Mouse (Mus musculus) embryo, embryonic 11 days (tissue): ENCODE measurements around the gene Adcy2.

Experiments used
- DNase-seq: peaks from one replicate; pipeline ENCODE4 v3.0.0-alpha.2; 2015

Adcy2 gene

GRCm38 (mm10) chr13:68820858-68821579 lies 178.3 kb downstream of the Adcy2 start:
- DNase-seq = no peak

DNA sequence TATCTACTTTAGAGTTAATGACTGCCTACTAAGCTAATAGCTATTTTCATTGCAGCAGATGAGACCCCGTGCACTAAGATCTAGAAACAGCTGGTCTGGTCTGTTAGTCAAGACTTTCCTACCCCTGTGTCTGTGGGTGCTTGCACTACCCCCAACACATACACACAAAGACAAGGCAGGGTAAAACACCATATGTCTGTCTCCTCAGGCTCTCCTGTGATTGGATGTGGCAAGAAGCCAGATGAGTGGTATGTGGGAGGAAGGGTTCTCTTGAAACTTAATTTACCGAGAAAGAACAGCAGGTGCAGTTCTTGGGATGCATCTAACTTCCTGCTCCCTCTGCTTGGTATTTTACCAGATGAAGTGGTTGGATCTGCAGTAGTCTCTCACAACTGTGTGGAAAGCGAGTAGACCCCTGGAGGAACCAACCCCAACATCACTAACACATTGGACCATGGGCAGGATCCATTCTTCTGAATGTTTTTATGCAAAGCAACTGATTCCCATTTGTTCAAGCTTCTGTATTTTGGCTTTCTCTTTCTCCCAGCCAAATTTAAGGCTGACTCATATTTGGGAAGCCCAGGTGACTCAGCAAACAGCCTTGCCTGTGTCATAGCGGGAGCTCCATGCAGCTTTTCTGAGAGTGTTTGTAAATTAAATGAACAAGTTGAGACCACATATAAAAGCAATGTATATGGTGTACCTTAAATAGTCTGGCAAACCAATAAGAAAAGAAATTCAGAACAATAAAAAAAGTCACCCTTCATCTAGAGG lies 183.4 kb downstream of the Adcy2 start:
- no peak for DNase-seq

DNA sequence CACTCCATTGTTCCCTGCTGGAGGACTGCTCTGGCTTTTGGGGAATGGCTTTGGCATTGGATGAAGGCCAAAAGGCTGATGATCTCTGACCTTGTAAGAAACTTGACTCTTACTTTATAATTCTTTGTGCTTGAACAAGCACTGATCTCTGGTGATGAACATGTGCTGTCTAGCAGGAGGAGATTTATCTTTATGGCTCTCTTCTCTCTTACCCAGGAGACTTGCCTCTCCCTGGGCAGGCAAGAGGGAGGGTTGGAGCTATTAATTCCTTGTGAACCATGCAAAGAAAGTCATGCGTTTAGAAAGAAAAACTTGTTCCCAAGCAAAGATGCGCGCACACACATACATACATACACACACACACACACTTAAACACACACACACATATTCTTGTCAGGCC lies 188.2 kb downstream of the Adcy2 start:
- DNase-seq = no peak

DNA sequence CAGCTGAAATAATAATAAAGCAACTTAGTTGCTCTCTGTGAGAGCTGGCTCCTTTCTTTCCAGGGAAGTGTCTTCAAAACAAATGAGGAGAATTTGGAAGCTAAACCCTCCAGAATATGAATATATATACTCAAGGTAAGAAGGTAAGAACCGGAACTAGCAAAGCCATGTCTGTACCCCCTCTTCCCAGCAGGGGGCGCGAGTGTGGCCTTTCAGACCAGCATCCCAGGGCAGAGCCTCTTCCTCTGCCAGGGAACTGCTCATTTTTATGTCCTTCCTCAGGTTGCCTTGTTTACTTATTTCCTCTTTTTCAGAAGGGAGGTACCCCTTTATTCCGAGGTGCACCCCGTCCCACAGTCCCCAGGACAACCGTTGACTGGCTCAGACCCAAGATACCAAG lies 199.6 kb downstream of the Adcy2 start:
- no peak for DNase-seq

DNA sequence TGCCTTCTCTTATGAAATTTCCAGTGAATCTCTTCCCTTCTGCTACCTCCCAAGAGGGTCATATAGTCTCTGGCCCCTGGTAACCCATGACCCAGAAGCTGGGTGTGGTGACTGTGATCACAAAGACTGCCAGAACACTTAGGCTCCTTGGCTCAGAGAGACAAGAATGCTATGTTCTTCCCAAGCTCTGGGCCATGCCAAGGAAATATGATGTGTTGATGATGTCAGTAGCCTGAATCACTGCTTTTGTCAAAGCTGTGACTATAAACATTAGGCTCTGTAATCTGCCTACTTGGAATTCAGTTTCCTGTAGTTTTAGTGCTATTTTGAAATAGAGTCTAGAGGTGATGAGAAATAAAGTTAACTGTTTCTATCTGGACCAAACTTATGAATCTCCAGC lies 206.1 kb downstream of the Adcy2 start:
- no peak for DNase-seq

- DNase-seq = no peak
These were observed 211.9 kb downstream of the Adcy2 start for GRCm38 (mm10) chr13:68787286-68788061.

GRCm38 (mm10) chr13:68783096-68783495 lies 216.2 kb downstream of the Adcy2 start:
- no peak for DNase-seq

DNA sequence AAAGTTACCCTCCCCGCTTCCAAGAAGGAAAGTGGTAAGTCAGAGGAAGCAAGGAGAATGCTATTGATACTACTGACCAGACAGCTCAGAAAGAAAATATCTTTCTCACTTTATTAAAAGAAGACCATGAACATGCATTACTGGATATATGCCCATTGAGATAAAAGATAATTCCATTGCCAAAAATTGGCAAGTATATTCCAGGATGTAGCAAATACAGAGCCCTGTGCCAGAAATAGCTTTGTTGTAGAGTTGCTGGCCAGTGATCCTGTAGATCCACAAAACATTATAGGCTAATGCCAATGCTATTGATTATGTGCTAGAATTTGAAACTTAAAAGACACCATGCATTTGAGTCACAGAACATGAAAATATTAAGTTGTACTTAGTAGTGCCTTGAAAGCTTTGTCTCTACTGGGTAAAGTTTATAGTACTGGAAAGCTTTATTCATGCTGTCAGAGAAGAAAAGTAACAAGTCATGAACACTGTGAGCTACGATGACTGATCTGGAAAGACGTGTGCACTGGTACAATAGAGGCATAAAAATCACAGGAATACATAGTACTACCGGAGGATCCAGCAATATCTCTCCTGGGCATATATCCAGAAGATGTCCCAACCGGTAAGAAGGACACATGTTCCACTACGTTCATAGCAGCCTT lies 221.2 kb downstream of the Adcy2 start:
- DNase-seq = no peak

GRCm38 (mm10) chr13:68773599-68774211 lies 225.6 kb downstream of the Adcy2 start:
- DNase-seq = no peak

DNA sequence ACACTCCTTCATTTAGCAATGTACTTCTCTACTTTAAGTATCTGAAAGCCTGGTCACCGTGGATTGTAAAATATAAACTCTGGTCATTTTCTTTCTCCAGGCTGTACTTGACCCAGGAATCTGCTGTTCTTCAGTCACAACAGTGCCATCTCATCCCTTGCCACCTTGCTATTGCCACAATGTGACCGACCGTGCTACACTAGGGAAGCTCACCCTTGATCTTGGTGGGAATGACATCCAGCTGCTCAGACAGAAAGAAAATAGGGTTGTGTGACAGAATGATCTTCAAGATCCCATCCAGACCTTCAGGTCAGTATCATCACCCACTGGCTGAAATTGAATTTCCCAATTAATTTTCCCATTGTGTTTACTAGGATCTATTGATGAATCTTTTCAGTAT lies 230.8 kb downstream of the Adcy2 start:
- DNase-seq = no peak

DNA sequence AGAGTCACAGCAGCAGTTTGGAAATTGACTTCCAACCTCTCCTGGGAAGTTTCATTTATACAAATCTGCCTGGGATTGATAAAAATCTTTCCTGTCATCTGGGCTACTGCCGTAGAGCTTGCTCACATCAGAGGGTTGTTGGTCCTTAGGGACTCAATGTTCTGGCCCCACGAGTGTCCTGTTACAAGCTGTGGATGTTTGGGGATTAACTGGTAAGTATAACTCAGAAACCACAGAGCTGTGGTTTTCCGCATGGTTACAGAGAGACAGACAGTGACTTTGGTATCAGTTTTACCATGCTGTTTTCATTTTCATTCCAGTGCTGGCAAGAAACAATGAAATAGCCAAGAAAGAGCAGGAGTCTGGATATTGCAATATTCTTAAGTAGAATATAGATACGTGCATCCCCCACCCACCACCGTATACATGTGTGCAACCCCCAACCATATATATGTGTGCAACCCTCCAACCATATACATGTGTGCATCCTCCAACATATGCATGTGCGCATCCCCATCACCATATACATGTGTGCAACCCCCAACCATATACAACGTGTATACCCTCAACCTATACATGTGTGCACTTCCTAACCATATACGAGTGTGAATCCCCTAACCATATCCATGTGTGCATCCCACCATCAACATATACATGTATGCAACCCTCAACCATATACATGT lies 233.3 kb downstream of the Adcy2 start:
- peak; percentile 14 for DNase-seq

DNA sequence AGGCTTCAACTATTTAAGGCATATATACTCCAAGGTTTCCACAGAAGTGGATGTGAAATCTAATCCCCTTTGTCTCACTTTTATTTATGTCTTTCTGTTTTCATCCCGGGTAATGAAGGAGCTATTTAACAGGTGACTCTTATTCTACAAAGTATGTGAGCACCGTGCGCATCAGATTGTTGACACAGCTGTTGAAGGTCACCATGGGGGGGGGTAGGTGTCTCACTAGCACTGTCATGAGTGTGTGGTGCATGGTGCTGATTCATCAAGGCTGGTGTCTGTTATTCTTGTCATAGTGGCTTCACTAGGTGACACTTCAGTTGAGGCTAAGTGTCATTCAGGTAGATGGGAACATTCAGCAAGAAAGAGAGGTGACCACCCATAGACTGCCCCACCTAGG lies 234.7 kb downstream of the Adcy2 start:
- DNase-seq = no peak

- DNase-seq = no peak
These were observed 249.5 kb downstream of the Adcy2 start for GRCm38 (mm10) chr13:68749801-68750200.

- DNase-seq = no peak
These were observed 250.0 kb downstream of the Adcy2 start for GRCm38 (mm10) chr13:68749370-68749769.

DNA sequence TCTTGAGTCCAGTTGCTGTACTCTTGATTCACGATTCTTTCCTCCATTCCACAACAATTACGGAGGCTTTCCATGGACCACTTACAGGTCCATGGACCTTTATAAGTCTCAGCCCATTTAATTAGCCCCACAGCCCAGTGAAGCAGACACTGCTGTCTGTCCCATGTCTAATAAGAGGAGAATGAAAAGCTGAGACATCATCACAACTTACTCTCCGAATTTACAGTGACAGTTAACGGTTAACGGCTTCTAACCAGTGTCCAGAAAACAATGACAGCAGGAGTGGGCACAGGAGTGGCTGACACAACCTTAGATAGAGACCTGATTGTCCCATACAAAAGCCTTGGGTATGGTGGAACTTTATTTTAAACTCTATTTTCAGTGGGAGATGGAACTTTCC lies 253.9 kb downstream of the Adcy2 start:
- no peak for DNase-seq

- DNase-seq = no peak
These were observed 286.7 kb downstream of the Adcy2 start for GRCm38 (mm10) chr13:68712661-68713060.

GRCm38 (mm10) chr13:68707296-68707747 lies 292.0 kb downstream of the Adcy2 start:
- no peak for DNase-seq

- DNase-seq = no peak
These were observed 314.4 kb downstream of the Adcy2 start for GRCm38 (mm10) chr13:68684919-68685318.

GRCm38 (mm10) chr13:68680429-68680828 lies 318.9 kb downstream of the Adcy2 start:
- DNase-seq = no peak

DNA sequence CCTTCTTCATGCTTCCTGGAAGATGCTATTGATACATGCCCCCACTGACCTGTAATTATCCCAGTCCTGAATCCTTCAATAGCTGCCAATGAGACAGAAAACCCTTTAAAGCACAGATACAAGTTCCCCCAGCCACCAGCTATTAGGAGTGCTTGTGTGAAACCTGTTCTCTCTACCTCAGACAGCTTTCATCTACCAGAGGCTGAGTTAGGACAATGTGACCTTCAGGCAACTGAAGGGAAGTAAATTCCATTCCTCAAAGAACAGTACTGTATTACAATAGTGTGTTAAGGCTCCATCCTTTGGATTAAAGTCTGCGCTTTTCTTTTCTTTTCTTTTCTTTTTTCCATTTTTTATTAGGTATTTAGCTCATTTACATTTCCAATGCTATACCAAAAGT lies 356.6 kb downstream of the Adcy2 start:
- no peak for DNase-seq

GRCm38 (mm10) chr13:68627041-68627440 lies 372.3 kb downstream of the Adcy2 start:
- no peak for DNase-seq

DNA sequence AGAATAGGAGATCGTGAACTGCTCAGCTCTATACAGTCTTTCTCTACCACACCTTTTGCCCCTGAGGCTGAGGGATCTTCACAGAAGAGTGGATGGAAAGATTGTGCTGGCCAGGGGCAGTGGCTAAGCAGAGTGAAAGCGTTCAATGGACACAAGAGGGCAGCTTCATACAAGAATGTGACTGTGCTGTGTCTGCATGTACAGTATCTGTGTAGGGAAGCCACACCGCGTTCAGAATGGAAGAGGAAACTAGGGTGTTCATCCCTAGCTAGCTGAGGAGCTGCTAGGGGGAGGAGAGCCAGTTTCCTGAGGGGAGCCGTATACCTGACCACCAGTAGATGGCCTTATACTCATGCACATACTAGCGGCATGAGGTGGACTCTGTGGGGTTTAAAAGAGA lies 376.5 kb downstream of the Adcy2 start:
- DNase-seq = no peak
